Mouse (Mus musculus): ENCODE results near the gene Trak1.

DNA sequence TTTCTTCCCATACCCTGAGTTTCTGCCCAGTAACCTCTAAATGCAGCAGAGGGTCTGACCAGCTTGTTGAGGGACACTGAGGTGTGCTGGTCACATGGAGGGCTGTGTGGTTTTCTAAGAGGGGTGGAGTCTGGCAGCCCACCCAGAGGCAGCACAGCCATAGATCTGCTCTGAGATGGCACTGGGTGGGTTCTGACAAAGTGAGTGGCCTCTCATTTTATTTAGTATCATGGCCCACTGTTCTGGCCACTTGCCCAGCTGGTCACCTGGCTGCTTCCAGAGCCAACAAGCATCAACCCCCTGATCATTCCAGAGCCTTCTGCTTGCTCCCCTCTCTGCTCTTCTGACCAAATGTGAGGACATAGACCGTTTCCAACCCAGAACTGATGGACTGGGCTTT lies 144.8 kb downstream of the Trak1 start:
- TF ChIP-seq CTCF (IDR thresholded peaks at IDR 0.05; ENCODE audit: low read depth) (no peak), EP300 (IDR thresholded peaks at IDR 0.05; ENCODE audit: low read depth) (no peak)

All from liver, postnatal 0 days (tissue).